Mouse (Mus musculus): ENCODE results near the gene Grcc10.

Gene Grcc10

GRCm38 (mm10) chr6:124699962-124700610 is 41.1 kb downstream of the Grcc10 start:
- WGBS = 63% methylated on average over 11 of the region's 11 CpGs

- 90% methylated on average over 4 of the region's 4 CpGs for WGBS
Observed at GRCm38 (mm10) chr6:124699366-124699765, 41.8 kb downstream of the Grcc10 start.

GRCm38 (mm10) chr6:124698751-124699150 is 42.4 kb downstream of the Grcc10 start:
- WGBS = 87% methylated on average over 6 of the region's 6 CpGs

GRCm38 (mm10) chr6:124696441-124697150 is 44.6 kb downstream of the Grcc10 start:
- WGBS = 85% methylated on average over 7 of the region's 7 CpGs

GRCm38 (mm10) chr6:124694166-124694955 is 46.8 kb downstream of the Grcc10 start:
- WGBS = 69% methylated on average over 15 of the region's 15 CpGs

- 72% methylated on average over 15 of the region's 15 CpGs for WGBS
Observed at GRCm38 (mm10) chr6:124693243-124693981, 47.8 kb downstream of the Grcc10 start.

- WGBS = 84% methylated on average over 3 of the region's 3 CpGs
Observed at GRCm38 (mm10) chr6:124690517-124690916, 50.7 kb downstream of the Grcc10 start.

All from cerebral cortex, adult 2 months (tissue).